Mouse (Mus musculus): ENCODE measurements at regions not wholly inside any gene's neighbourhood (a gene's known extent, or its start where the extent isn't known, plus 50 kb on each side); places are given as distances from the start of the nearest gene placed in this dataset.

DNA sequence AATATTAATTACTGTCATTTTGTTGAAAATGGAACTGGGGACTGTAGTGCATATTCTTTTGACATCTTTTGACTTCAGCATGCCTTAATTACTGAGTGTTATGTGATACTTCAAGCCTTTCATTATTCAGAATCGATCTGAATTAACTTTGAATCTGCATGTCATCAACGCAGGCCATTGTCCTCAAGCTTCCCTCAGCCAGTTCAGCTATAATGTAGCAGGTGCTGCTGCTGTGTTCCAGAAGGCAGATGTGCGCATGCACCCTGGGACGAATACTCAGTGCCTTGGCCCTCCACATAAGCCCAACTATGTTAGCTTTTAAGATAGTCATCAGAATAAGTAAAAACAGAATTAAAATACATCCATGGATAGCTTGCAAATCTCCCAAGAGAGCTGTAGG lies 1466.4 kb downstream of the 4930444P10Rik start:
- no peak for TF ChIP-seq CTCF (conservative IDR thresholded peaks at IDR 0.05; ENCODE audit: low read length)
- no peak for TF ChIP-seq POU5F1 (IDR thresholded peaks at IDR 0.05; ENCODE audit: borderline replicate concordance, low read length)
- TF ChIP-seq NANOG (IDR thresholded peaks at IDR 0.05; ENCODE audit: borderline replicate concordance, low read length): no peak
